Mouse (Mus musculus) MN1 (cell line): Measurements from ENCODE around the gene Sdhaf4.
"Not testable (repeated sequence)": the region's sequence is repeated elsewhere in the genome, so short reads cannot be mapped to it uniquely, and the experiment has no call there.

Experiments used
- DNase-seq: peaks from one replicate; pipeline ENCODE4 v3.0.0-alpha.2; 2016; ENCODE audit warnings: low spot score

The Sdhaf4 gene

GRCm38 (mm10) chr1:24005070-24005804 lies at the start of gene Sdhaf4:
Sdhaf4 (minus strand) TSS chr1:24005656.
- DNase-seq: peak; percentile 97

- no peak for DNase-seq
Measured at GRCm38 (mm10) chr1:24046730-24047510, 41.5 kb upstream of the Sdhaf4 start.

GRCm38 (mm10) chr1:24045627-24046026 lies 40.2 kb upstream of the Sdhaf4 start:
- no peak for DNase-seq

GRCm38 (mm10) chr1:24043007-24043406 lies 37.6 kb upstream of the Sdhaf4 start:
- no peak for DNase-seq

- peak; percentile 47 for DNase-seq
Measured at GRCm38 (mm10) chr1:24033759-24034423, 28.4 kb upstream of the Sdhaf4 start.

GRCm38 (mm10) chr1:24010821-24011220 lies 5.4 kb upstream of the Sdhaf4 start:
- DNase-seq: no peak

GRCm38 (mm10) chr1:24010016-24010415 lies 4.6 kb upstream of the Sdhaf4 start:
- no peak for DNase-seq

- DNase-seq: no peak
Measured at GRCm38 (mm10) chr1:24007621-24008020, 2.2 kb upstream of the Sdhaf4 start.

- DNase-seq: no peak
Measured at GRCm38 (mm10) chr1:23999318-23999717, 6.1 kb downstream of the Sdhaf4 start.

GRCm38 (mm10) chr1:23998866-23999265 lies 6.6 kb downstream of the Sdhaf4 start:
- no peak for DNase-seq

- no peak for DNase-seq
Measured at GRCm38 (mm10) chr1:23998120-23998810, 7.2 kb downstream of the Sdhaf4 start.

- DNase-seq: no peak
Measured at GRCm38 (mm10) chr1:23997493-23997892, 8.0 kb downstream of the Sdhaf4 start.

- no peak for DNase-seq
Measured at GRCm38 (mm10) chr1:23995420-23995819, 10.0 kb downstream of the Sdhaf4 start.

GRCm38 (mm10) chr1:23983118-23983517 lies 22.3 kb downstream of the Sdhaf4 start:
- no peak for DNase-seq

GRCm38 (mm10) chr1:23978281-23978680 lies 27.2 kb downstream of the Sdhaf4 start:
- DNase-seq: no peak

GRCm38 (mm10) chr1:23971159-23971558 lies 34.3 kb downstream of the Sdhaf4 start:
- DNase-seq: not testable (repeated sequence)

GRCm38 (mm10) chr1:23968027-23968725 lies 37.3 kb downstream of the Sdhaf4 start:
- no peak for DNase-seq

GRCm38 (mm10) chr1:23966226-23966625 lies 39.2 kb downstream of the Sdhaf4 start:
- no peak for DNase-seq

- DNase-seq: no peak
Measured at GRCm38 (mm10) chr1:23959415-23959732, 46.1 kb downstream of the Sdhaf4 start.

- DNase-seq: no peak
Measured at GRCm38 (mm10) chr1:23958668-23959414, 46.6 kb downstream of the Sdhaf4 start.

GRCm38 (mm10) chr1:23958101-23958500 lies 47.4 kb downstream of the Sdhaf4 start:
- no peak for DNase-seq
